Mouse (Mus musculus) myocyte (in vitro differentiated cells): ENCODE data around the gene Rpl29.
A peak's percentile ranks its signal among the peaks of the same experiment; 100 is the strongest.

ENCODE experiments used
- CEBPB ChIP-seq: IDR thresholded peaks from 2 replicates; pipeline ENCODE4 v1.6.1; 2011; ENCODE audit warnings: mild to moderate bottlenecking, moderate library complexity; ENCODE audit not compliant: poor library complexity, insufficient read depth, severe bottlenecking
- E2F4 ChIP-seq: IDR thresholded peaks from one replicate; pipeline ENCODE4 v1.6.1; 2011; ENCODE audit warnings: mild to moderate bottlenecking, control low read depth, moderate library complexity; ENCODE audit not compliant: insufficient read depth
- MAX ChIP-seq: IDR thresholded peaks from one replicate; pipeline ENCODE4 v1.6.1; 2011; ENCODE audit warnings: low read depth, mild to moderate bottlenecking, control low read depth
- MYOD1 ChIP-seq, 3 experiments: IDR thresholded peaks; one replicate each; pipeline ENCODE4 v1.6.1; 2011; ENCODE audit warnings: control low read depth in 2 of 3, low read depth in 2 of 3, mild to moderate bottlenecking in 2 of 3, moderate library complexity in 1 of 3; ENCODE audit not compliant: insufficient read length in 2 of 3, control insufficient read depth in 1 of 3
- MYOG ChIP-seq, 3 experiments: IDR thresholded peaks; one replicate each; pipeline ENCODE4 v1.6.1; 2011; ENCODE audit warnings: control low read depth in 2 of 3, low read depth in 2 of 3, mild to moderate bottlenecking in 2 of 3; ENCODE audit not compliant: insufficient read length in 2 of 3, control insufficient read depth in 1 of 3, insufficient read depth in 1 of 3
- POLR2A ChIP-seq: IDR thresholded peaks from one replicate; pipeline ENCODE4 v1.6.1; 2011; ENCODE audit warnings: low read depth, mild to moderate bottlenecking, control low read depth, moderate library complexity; ENCODE audit not compliant: insufficient read length
- POLR2AphosphoS2 ChIP-seq: IDR thresholded peaks from one replicate; pipeline ENCODE4 v1.6.1; 2011; ENCODE audit warnings: low read depth, control low read depth; ENCODE audit not compliant: insufficient read length
- SRF ChIP-seq: IDR thresholded peaks from one replicate; pipeline ENCODE4 v1.6.1; 2011; ENCODE audit warnings: low read depth; ENCODE audit not compliant: control insufficient read depth, insufficient read length
- TCF12 ChIP-seq: IDR thresholded peaks from one replicate; pipeline ENCODE4 v1.6.1; 2011; ENCODE audit warnings: mild to moderate bottlenecking, control low read depth; ENCODE audit not compliant: poor library complexity, insufficient read depth, severe bottlenecking
- TCF3 ChIP-seq: IDR thresholded peaks from one replicate; pipeline ENCODE4 v1.6.1; 2011; ENCODE audit warnings: low read depth, control low read depth; ENCODE audit not compliant: insufficient read length
- USF1 ChIP-seq: IDR thresholded peaks from one replicate; pipeline ENCODE4 v1.6.1; 2011; ENCODE audit warnings: low read depth, mild to moderate bottlenecking, control low read depth, moderate library complexity

GRCm38 (mm10) chr9:106469317-106469716 lies 40.1 kb downstream of the Rpl29 start:
- TF ChIP-seq E2F4 (no peak), POLR2A (peak; percentile 22), POLR2AphosphoS2 (peak; percentile 58), CEBPB (no peak), MYOG (IDR thresholded peaks at IDR 0.05; ENCODE audit: control insufficient read depth in 1 of 3, insufficient read depth in 1 of 3, insufficient read length in 2 of 3, low read depth in 2 of 3) (no peak), TCF3 (no peak), MYOD1 (IDR thresholded peaks at IDR 0.05; ENCODE audit: control insufficient read depth in 1 of 3, insufficient read length in 2 of 3, low read depth in 2 of 3) (peak in 1 of 3 experiments; percentile 2), MAX (no peak), SRF (no peak), TCF12 (no peak), USF1 (no peak)
